Mouse (Mus musculus) inflammation-experienced regulatory T-cells, adult 16 weeks (primary cell): ENCODE data around the gene Prcd. TPM values are rescaled to one million over a fixed set of nuclear protein-coding genes. Genes with fewer than 3 reads are reported as not detected.

Source experiments
- polyA plus RNA-seq: library from polyadenylated mRNA; unstranded; fragments of 100-300 nt; shearing (Covaris generic); gene quantifications from one replicate; pipeline ENCODE4 v1.2.1, GENCODE M21; 2017

Gene Prcd
- not detected for polyA plus RNA-seq

DNA sequence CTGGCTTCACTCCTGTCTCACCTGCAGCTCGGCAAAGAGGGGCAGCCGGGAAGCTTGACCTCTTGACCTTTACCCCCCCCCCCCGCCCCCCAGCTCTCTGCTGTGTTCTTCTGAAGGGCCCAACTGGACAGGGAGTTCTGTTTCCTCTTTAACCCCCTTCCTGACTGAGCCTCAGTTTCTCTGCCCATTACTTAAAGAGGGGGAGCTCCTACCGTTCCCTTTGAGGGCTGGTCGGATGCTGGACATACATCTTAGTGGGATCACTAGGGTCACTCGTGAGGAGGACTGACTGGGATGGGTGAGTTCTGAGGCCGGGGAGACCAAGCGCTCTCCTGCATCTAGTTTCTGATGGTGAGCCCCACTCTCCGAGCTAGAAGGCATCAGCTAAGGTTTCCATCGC, at the start of gene Prcd:
Gene Prcd (plus strand): TSS at position 301 of the 400 bp plus-strand sequence.

GRCm38 (mm10) chr11:116626299-116627071, 26.8 kb upstream of the Prcd start, which contains the start of gene Rhbdf2:
Gene Rhbdf2, minus strand, starts transcription at chr11:116627019.

GRCm38 (mm10) chr11:116654255-116654821, 1.0 kb downstream of the Prcd start, which contains the start of gene Cygb:
Gene Cygb, minus strand, starts transcription at chr11:116654313.

Other genes starting within 250 kb of the Prcd start
- gene Rnf157, start 240.5 kb upstream of the Prcd start, polyA plus RNA-seq, result 1.9 TPM
- 31.8 TPM for gene Ubald2, start 219.4 kb upstream of the Prcd start, polyA plus RNA-seq
- gene Qrich2, start 187.3 kb upstream of the Prcd start, polyA plus RNA-seq, result not detected
- 41.5 TPM for gene Prpsap1, start 159.3 kb upstream of the Prcd start, polyA plus RNA-seq
- gene Sphk1, start 122.6 kb upstream of the Prcd start, polyA plus RNA-seq, result not detected
- gene Ube2o, start 72.1 kb upstream of the Prcd start, polyA plus RNA-seq, result 2.2 TPM
- not detected for gene Aanat, start 67.1 kb upstream of the Prcd start, polyA plus RNA-seq
- gene Rhbdf2, start 26.5 kb upstream of the Prcd start, polyA plus RNA-seq, result 15.2 TPM
- not detected for gene Cygb, start 779 bp downstream of the Prcd start, polyA plus RNA-seq
- 0.28 TPM for gene St6galnac1, start 122.0 kb downstream of the Prcd start, polyA plus RNA-seq
- gene Mxra7, start 174.5 kb downstream of the Prcd start, polyA plus RNA-seq, result not detected
- 233 TPM for gene Mettl23, start 189.7 kb downstream of the Prcd start, polyA plus RNA-seq
- gene Jmjd6, start 189.9 kb downstream of the Prcd start, polyA plus RNA-seq, result 81.4 TPM
- 30.7 TPM for gene Mfsd11, start 198.9 kb downstream of the Prcd start, polyA plus RNA-seq
- gene Srsf2, start 199.6 kb downstream of the Prcd start, polyA plus RNA-seq, result 62.3 TPM